Mouse (Mus musculus) ES-Bruce4 (cell line): ENCODE measurements around the gene Hist2h2aa2.

Source experiments
- CTCF ChIP-seq: IDR thresholded peaks from one replicate; pipeline ENCODE4 v1.8.1; 2011; ENCODE audit warnings: low read depth, low read length
- EP300 ChIP-seq: IDR thresholded peaks from 2 replicates; pipeline ENCODE4 v1.6.1; 2011; ENCODE audit warnings: low read depth, low read length; ENCODE audit not compliant: insufficient read depth
- POLR2A ChIP-seq: IDR thresholded peaks from one replicate; pipeline ENCODE4 v1.8.1; 2011; ENCODE audit warnings: low read length; ENCODE audit not compliant: insufficient read depth

DNA sequence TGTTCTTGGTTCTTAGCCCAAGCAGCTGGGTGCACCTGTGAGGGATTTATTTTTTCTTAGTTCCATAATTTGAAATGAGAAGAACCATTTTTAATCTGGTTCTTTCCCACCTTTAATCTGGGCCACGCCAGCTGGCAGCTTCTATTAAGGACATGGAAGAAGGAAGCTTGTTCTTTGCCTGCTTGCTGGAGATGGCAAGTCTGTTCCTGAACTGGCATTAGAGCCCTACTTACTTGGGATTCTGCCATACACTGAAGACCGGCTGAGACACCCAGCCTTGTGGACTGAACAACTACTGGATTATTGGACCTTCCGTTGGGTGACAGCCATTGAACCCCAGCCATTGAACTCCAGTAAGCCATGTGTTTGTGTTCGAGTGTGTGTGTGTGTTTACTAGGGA lies 17.3 kb downstream of the Hist2h2aa2 start:
- TF ChIP-seq CTCF = no peak
- TF ChIP-seq POLR2A = no peak
- no peak for TF ChIP-seq EP300
